In the genomic region with DNA sequence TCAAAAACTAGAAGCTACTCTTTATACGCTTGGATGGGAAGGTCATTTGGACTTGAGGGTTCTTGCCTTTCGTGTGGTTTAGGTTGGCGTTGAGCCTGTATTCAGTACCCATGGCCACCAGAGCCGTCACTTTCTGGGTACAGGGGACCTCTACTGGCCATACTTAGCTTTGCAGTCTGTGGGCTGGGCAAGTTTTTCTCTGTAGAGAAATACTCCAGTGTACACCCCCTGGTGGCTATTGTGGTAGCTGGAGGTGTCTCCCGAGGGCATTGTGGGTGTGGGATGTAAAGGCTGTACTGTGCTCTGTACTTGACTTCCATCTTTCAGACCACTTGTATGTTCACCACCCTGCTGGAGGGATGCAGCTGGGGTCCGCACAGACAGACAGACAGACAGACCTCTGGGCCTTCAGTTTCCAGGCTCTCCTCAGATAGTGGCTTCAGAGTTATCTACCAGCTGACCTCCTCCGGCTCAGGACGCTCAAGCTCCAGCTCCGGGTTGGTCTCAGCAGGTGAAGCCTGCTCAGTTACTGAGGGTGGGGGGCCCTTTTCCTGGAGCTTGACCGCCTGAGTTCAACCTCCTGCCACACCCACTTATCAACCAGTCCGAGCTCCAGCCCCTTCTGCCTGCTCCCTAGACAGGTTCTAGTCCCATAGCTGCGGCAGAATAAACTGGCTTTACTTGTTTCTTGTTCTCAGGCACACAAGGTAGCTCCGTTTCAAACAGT, we compare ENCODE assay signal across 7 mouse cellular contexts. TPM values are rescaled to one million over a fixed set of nuclear protein-coding genes. Genes with fewer than 3 reads are reported as not detected.
DNase-seq lines count a peak whose midpoint lies in the region; ATAC-seq lines count a peak whose summit lies in the region.

No protein-coding gene starts in this region.

- no peaks in the 10 kb centered on the region for H3K27me3 ChIP-seq in embryonic facial prominence, embryonic 11.5 days (ENCODE audit: control insufficient read depth, insufficient read depth, low read length)
- no peaks in the 10 kb centered on the region for H3K27me3 ChIP-seq in midbrain, embryonic 12.5 days

- H3K36me3 ChIP-seq in embryonic facial prominence, embryonic 11.5 days (replicated peaks; ENCODE audit: control insufficient read depth, insufficient read depth, low read depth, low read length), result no peaks in the 10 kb centered on the region
- no peaks in the 10 kb centered on the region for H3K36me3 ChIP-seq in midbrain, embryonic 12.5 days

- H3K4me3 ChIP-seq in embryonic facial prominence, embryonic 11.5 days (ENCODE audit: low read depth, low read length), result no peak overlapping the region
- no peak overlapping the region for H3K4me3 ChIP-seq in midbrain, embryonic 12.5 days

- no peak overlapping the region for H3K27ac ChIP-seq in embryonic facial prominence, embryonic 11.5 days (replicated peaks; ENCODE audit: low read depth, low read length)
- no peak overlapping the region for H3K27ac ChIP-seq in midbrain, embryonic 12.5 days (replicated peaks)

- H3K9ac ChIP-seq in embryonic facial prominence, embryonic 11.5 days (replicated peaks; ENCODE audit: low read length), result no peak overlapping the region
- H3K9ac ChIP-seq in midbrain, embryonic 12.5 days (replicated peaks), result no peak overlapping the region

- WGBS in embryonic facial prominence, embryonic 11.5 days, result 38% methylated on average over 13 of the region's 13 CpGs
- WGBS in midbrain, embryonic 12.5 days, result 43% methylated on average over 13 of the region's 13 CpGs

- no peaks in the 10 kb centered on the region for H3K9me3 ChIP-seq in embryonic facial prominence, embryonic 11.5 days (replicated peaks; ENCODE audit: control insufficient read depth, low read length)
- no peaks in the 10 kb centered on the region for H3K9me3 ChIP-seq in midbrain, embryonic 12.5 days

- peak; percentile 89 for ATAC-seq in embryonic facial prominence, embryonic 11.5 days (replicated peaks; ENCODE audit: insufficient number of reproducible peaks, low FRiP score, low TSS enrichment, low read depth)
- peak; percentile 80; the same call in 1 of the 2 replicates for ATAC-seq in midbrain, embryonic 12.5 days (ENCODE audit: low FRiP score, low read depth)

- no peaks in the 10 kb centered on the region for H3K4me1 ChIP-seq in embryonic facial prominence, embryonic 11.5 days (ENCODE audit: control insufficient read depth, insufficient read depth, low read length)
- H3K4me1 ChIP-seq in midbrain, embryonic 12.5 days, result no peaks in the 10 kb centered on the region

- DNase-seq in adrenal gland, postnatal 14 days, result peak; percentile 94
- DNase-seq in embryonic facial prominence, embryonic 11.5 days (ENCODE audit: low spot score), result peak; percentile 95
- peak; percentile 98 for DNase-seq in heart, adult 11 months
- DNase-seq in kidney, adult 11 months, result peak; percentile 93
- DNase-seq in left cerebral cortex, postnatal 4 days, result peak; percentile 88
- DNase-seq in spleen, adult 12 weeks (ENCODE audit: low spot score), result peak; percentile 84

- intact Hi-C loops in left cerebral cortex, postnatal 4 days (cut with DNase I), result loop anchor here (5.0 kb wide), 2 partner anchors 160 to 255 kb away; no protein-coding TSS in a partner anchor

- no peak overlapping the region for H3K4me2 ChIP-seq in embryonic facial prominence, embryonic 11.5 days (ENCODE audit: low read depth, low read length)
- no peak overlapping the region for H3K4me2 ChIP-seq in midbrain, embryonic 12.5 days (replicated peaks)

RNA-seq across cellular contexts. Expression of a gene that starts 34.2 kb away (rescaled TPM):
- total RNA-seq in adrenal gland, postnatal 14 days (2021), result 26.2 and 30.9 TPM in 2 replicates
- 90.8 and 92.6 TPM in 2 replicates for polyA plus RNA-seq in embryonic facial prominence, embryonic 11.5 days (2014; fragmentation: Nextera tagmentation; extraction: Ambion mirVana)
- total RNA-seq in left cerebral cortex, postnatal 4 days (2021), result 10 to 100 TPM; 30.0 to 36.4 TPM
- 69.5 and 71.3 TPM in 2 replicates for polyA plus RNA-seq in midbrain, embryonic 12.5 days (2016; fragmentation: Nextera tagmentation; extraction: Ambion mirVana)

RNA-seq across cellular contexts. Expression of a gene that starts 45.3 kb away (rescaled TPM):
- 56.8 and 65.8 TPM in 2 replicates for total RNA-seq in adrenal gland, postnatal 14 days (2021)
- 156 and 162 TPM in 2 replicates for polyA plus RNA-seq in embryonic facial prominence, embryonic 11.5 days (2014; fragmentation: Nextera tagmentation; extraction: Ambion mirVana)
- total RNA-seq in left cerebral cortex, postnatal 4 days (2021), result 10 to 100 TPM; 37.0 to 42.5 TPM
- polyA plus RNA-seq in midbrain, embryonic 12.5 days (2016; fragmentation: Nextera tagmentation; extraction: Ambion mirVana), result 123 and 127 TPM in 2 replicates
